Mouse (Mus musculus): ENCODE measurements around the gene Tm7sf2. TPM values are rescaled to one million over a fixed set of nuclear protein-coding genes. Genes with fewer than 3 reads are reported as not detected.

Tm7sf2 gene
- total RNA-seq (2023): 5.3 and 7.3 TPM in 2 replicates

DNA sequence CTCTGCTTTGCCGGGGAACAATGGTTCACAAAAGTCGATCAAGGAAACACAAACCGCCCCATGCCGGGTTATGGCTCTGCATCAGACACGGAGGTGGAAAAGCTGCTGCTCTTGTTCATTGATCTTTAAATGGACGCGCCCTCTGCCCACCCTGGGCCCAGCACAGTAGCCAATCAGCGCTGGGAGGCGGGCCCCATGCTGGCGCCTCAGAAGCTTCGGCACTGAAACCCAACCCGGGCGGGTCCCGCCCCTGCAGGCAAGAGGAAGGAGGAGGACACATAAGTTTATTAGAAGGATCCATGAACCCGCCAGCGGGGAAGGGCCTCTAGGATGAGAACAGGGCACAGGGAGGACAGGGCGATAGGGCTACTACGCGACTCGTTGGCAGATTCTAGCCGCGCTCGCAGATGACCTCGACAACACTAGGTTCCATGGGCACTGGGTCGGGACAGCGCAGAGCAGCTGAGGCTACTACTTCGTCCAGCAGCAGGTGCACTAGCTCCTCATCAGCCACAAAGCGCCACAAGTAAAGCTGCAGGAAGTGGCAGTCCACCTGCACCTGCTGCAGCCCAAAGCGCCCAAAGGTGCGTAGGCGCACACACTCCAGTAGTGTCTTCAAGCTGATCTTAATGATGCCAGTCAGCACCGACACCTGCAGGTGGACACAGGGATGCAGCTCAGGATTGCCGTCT is at the start of gene Tm7sf2:
Gene Tm7sf2, minus strand, starts transcription at position 650 of the 692 bp plus-strand sequence.

DNA sequence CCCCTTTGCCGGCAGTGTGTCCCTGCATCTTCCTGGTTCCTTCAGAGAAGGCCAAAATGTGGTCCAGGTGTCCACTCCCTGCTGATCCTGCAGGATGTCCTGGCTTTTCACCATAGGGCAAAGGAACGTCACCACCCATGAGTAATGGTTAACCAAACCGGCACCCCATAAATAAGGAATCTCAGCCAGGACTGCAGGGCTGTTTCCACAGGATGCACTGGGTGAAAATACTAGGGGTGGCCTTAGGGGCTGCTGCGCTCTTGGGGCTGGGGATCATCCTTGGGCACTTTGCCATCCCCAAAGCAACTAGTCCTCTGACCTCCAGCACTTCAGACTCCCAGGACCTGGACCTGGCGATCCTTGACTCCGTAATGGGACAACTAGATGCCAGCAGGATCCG is 37.4 kb upstream of the Tm7sf2 start, which contains the start of gene Naaladl1:
Gene Naaladl1, plus strand, starts transcription at position 197 of the 400 bp plus-strand sequence.

DNA sequence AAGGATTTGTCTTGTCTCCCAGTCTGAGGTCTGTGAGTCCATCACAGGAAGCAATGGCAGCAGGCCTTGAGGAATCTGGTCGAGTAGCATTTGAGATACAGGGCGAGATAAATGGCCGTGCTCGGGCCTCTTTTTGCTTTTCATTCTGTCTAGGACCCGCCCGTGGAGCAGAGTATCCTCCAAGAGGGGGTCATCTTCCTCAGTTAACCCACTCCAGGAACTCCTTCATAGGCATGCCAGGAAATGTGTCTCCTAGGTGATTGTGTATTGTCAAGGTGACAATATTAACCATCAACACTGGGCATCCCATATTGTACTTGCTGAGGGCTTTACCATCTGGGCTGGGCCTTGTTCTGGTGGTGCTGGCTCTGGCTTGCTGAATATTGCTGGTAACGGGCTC is 25.9 kb upstream of the Tm7sf2 start, which contains the start of gene AC131692.1:
Gene AC131692.1, plus strand, starts transcription at position 301 of the 400 bp plus-strand sequence.

DNA sequence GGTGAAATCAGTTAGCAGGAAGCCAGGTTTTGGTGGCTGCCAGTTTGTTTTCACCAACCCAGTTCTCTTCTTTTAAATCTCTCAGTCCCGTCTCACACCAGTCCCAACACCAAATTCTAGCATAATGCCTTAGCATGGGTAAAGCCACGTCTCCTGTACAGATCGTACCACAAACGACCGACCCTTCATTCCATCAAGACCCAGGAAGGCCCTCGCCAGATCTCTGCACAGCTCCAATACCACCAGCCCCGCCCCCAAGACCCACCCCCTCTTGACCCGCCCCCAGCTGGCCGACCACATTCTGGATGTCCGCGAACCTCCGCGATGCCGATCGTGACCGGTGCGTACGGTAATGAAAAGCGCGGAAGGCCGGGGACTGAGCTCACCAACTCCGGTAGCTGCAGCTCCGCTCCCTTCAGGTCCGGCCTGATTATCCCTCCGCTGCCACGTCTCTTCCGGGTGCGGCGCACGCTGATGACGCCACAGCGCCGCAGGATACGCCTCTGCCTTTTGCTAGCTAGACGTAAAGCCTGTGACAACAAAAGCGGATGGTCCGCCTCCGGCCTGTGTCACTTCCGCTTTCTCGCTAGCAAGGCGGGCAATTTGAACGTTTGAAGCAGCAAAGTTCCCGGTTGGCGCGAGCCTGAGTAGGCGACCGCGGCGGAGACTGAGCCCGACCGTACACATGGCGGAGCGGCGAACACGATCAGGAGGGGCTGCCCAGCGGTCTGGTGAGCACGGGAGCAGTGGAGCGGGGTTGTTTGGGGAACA is 16.5 kb upstream of the Tm7sf2 start, which contains the start of the genes Zfpl1 and Cdca5:
Gene Zfpl1, minus strand, starts transcription at position 479 of the 771 bp plus-strand sequence.
Gene Cdca5, plus strand, starts transcription at position 506 of the 771 bp plus-strand sequence.

DNA sequence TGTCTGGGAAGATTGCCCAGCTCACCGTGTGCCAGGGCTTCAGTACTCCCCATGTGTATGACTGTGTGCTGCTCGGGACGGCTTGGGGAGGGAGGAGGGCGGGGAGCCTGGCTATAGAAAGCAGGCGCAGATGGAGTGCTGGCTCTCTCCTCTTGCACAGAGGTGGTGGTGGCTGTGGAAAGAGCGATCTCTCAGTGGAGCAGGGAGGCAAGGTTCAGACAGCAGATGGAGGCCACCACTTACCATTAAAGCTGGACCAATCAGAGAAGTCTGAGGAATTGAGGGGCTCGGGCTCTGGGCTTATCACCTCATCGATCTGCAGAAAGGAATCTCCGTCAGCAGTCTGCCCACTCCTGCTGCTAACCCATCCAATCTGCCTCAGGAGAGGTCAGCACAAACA is 14.0 kb upstream of the Tm7sf2 start, which contains the start of gene Gm28374:
Gene Gm28374, minus strand, starts transcription at position 101 of the 400 bp plus-strand sequence.

DNA sequence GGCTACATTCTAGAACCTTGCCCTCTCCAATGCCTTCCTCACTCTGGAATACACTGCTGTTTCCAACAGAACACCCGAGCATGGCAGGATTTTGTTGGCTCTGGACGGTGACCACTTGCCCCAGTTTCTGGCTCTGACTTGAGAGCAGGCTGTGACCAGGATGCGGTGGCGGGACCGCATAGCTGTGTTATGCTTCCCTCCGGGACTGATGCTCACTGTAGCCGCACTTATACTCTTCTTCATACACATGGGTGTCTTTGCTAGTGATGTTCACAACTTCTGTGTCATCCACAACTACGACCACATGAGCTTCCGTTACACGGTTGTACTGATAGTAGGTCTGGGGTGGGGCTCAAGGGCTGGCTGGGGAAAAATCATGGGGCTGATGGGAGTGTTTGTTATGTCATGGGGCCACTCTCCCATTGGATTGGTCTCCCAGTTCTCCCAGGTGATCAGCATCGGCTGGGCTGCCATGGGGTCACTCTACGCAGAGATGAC is 11.9 kb upstream of the Tm7sf2 start, which contains the start of gene Tmem262:
Gene Tmem262, plus strand, starts transcription at position 51 of the 498 bp plus-strand sequence.

DNA sequence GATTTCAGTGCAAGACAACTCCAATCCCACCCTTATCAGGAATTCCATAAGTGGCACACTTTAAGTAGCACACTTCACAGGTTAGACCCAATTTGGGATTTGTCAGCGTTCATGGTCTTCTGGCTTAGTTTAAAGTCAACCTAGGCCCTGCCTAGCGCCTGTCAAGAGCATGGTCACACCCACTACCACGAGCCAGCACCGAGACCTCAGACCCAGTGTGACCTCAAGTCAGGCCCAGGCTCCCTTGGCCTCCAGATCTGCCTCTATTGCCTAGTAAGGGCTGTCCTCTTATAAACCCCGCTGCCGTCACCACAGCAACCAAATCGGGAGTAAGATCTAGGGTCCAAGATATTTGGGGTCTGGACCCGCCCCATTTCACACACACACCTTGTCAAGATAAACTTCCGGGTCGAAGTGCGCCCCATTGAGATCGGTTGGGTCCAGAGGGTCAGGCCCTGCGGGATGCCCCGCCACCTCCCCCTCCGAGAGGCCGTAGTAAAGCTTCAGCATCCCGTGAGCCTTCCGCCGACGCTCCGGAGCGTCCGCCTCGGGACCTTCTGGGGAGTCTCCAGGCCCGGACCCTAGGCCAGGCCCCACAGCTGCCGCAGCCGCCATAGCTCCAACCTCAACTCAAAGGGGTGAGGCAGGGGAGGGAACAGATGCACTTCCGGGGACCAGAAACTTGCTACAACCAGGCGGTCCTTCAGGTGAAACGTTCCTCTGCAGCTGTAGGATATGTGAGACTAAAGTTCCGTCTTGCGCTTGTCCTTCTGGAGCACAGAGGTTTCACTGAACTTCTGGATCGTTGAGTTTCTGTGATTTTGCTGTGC is 8.6 kb upstream of the Tm7sf2 start, which contains the start of gene Vps51:
Gene Vps51, minus strand, starts transcription at position 668 of the 830 bp plus-strand sequence.

DNA sequence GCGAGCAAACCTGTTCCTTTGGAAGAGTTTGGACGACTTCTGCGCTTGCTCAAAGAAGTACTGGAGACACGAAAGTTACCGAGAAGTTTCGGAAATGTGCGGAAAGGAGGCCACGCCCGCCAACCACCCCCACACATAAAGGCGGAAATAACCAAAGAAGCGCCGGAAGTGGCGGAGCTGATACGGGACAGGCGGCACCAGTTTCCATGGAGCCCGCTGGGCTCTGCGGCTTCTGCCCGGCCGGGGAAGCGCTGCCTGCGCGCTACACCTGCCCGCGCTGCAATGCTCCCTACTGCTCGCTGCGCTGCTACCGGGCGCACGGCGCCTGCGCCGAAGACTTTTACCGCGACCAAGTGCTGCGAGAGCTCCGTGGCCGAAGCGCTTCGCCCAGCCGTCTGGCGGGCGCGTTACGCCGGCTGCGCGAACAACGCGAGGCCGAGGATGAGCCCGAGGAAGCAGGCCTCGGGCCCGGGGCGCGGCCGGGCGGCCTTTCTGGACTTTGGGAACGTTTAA is 7.1 kb downstream of the Tm7sf2 start, which contains the start of gene Znhit2:
Gene Znhit2, plus strand, starts transcription at position 172 of the 513 bp plus-strand sequence.

DNA sequence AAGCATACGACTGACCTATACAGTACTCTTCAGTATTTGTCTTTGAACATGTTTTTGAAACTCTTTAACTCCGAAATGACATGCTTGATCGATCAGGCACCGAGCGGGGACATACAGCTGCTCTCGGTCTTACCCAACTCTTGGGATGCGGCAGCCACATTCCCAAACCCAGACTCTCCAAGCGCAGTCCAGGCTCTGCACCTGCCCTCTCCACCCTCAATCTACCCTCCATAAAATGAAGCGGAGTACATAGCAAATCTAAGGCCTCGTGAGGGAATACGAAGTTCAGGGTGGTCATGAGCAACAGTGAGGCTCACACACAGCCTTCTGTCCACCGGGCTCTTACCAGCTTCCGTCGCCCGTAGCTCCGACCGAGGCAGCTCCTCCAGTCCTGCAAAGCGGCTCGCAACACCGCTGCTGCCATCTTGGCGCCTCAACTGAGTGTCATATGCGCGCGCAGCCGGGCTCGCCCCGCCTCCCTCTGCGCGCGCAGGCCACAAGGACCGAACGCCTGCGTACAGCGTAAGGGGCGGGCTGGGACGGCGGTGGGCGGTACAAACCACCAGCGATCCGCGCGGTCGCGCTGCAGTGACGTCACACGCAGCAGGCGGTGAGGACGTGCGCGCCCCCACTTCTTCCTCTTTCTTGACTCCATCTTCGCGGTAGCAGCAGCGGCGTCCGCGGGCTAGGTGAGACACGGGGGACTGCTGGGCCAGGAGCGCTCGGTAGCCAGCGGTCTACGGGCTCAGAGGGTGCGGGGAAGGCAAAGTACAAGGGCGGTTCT is 10.7 kb downstream of the Tm7sf2 start, which contains the start of the genes Mrpl49 and Fau:
Gene Mrpl49, minus strand, starts transcription at position 473 of the 784 bp plus-strand sequence.
Gene Fau, plus strand, starts transcription at position 532 of the 784 bp plus-strand sequence.

DNA sequence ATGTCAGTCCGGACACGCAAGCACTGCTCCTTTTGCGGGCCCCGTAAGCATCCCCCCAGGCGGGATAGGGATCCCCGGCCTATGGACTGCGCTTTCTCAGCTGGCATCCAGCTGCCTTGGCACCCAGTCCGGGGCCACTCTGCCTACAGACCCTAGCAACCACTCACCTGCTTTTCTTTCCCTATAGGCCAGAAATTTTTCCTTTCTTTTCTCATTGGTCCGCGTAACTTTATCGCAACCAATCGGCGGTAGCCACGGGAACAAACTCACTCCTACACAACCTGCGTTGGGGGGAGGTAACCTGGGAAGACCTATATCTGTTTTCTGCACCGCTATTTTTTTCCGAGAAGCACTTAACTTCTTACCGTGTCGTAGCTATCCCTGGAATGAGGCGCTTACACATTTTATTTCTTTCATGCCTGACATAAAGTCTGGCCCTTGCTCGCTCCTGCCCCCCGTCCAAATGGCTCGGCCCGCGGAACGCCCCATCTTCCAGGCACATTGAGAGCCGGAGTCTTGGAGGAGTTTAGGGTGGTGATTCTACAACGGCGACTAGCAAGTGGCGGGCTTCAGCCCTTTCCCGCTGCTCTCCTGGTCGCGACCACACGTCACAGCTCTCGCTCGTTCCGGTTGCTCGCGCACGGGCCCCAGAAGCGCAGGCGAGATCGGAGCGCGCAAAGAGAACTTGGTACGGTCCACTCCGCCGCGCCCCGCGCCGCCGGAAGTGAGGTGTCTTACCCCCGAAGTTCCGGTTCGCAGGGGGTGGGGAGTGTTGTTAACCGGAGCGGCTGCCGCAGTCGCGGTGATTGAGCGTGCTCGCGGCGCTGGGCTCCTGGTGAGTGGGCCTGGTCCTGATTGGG is 21.6 kb downstream of the Tm7sf2 start, which contains the start of gene Syvn1:
Gene Syvn1, plus strand, starts transcription at position 283 of the 860 bp plus-strand sequence.

DNA sequence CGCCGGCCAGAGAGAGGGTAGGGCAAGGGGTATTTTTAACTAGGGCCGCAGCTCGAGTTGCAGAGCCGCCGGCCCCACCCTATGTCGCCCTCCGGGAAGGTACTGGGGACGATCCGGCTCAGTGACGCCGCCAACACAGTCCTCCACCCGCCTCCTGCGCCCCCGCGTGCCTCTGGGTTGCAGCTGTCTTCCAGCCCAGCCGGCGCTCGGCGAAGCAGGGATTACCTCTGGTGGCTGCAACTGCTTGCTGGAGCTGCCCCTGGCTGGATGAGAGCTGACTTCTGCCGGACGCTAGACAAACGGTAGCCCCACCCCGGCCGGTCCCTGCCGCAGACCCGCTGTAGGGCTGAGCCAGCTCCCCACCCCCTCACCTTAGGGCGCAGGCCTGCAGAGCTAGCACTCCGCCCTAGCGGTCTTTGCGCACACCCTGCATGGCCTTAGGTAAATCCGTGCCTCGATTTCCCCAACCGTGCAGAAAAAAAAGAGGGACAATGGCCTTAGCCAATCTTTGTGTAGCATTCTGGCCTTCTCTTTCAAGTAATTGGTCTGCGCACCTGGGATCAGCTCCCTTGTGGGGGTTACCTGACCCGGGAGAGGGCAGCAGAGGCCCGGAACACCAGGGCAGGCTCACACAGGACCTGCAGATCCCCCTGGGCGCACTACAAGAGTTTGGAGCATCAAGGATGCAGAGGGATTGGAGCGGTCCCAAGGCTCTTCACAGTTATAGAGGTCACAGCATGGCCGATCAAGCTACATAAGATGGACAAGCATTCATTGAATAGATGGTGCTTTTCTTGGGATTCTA is 52.5 kb downstream of the Tm7sf2 start, which contains the start of gene Capn1:
Gene Capn1, minus strand, starts transcription at position 387 of the 805 bp plus-strand sequence.

Other genes with a start within 250 kb of the Tm7sf2 start
- 53.4 and 72.9 TPM in 2 replicates for gene Frmd8, start 193.1 kb downstream of the Tm7sf2 start, total RNA-seq (2023)
- gene Slc25a45, start 190.6 kb downstream of the Tm7sf2 start, total RNA-seq (2023): 45.7 and 49.6 TPM in 2 replicates
- 1.3 and 3.5 TPM in 2 replicates for gene Tigd3, start 174.2 kb downstream of the Tm7sf2 start, total RNA-seq (2023)
- gene Dpf2, start 155.4 kb downstream of the Tm7sf2 start, total RNA-seq (2023): 99.1 and 105 TPM in 2 replicates
- gene Cdc42ep2, start 143.6 kb downstream of the Tm7sf2 start, total RNA-seq (2023): 8.3 and 10.1 TPM in 2 replicates
- 24.1 and 28.7 TPM in 2 replicates for gene Pola2, start 104.2 kb downstream of the Tm7sf2 start, total RNA-seq (2023)
- gene Slc22a20, start 82.2 kb downstream of the Tm7sf2 start, total RNA-seq (2023): 2.7 and 3.2 TPM in 2 replicates
- 255 and 284 TPM in 2 replicates for gene Capn1, start 52.5 kb downstream of the Tm7sf2 start, total RNA-seq (2023)
- gene Syvn1, start 21.8 kb downstream of the Tm7sf2 start, total RNA-seq (2023): 59.6 and 66.3 TPM in 2 replicates
- 12.9 and 14.9 TPM in 2 replicates for gene Mrpl49, start 10.6 kb downstream of the Tm7sf2 start, total RNA-seq (2023)
- 1,270 and 1,374 TPM in 2 replicates for gene Fau, start 10.5 kb downstream of the Tm7sf2 start, total RNA-seq (2023)
- 7.4 and 16.4 TPM in 2 replicates for gene Znhit2, start 7.2 kb downstream of the Tm7sf2 start, total RNA-seq (2023)
- gene Vps51, start 8.9 kb upstream of the Tm7sf2 start, total RNA-seq (2023): 64.1 and 87.5 TPM in 2 replicates
- gene Tmem262, start 11.7 kb upstream of the Tm7sf2 start, total RNA-seq (2023): not detected in 2 replicates
- not detected in 2 replicates for gene Gm28374, start 13.9 kb upstream of the Tm7sf2 start, total RNA-seq (2023)
- gene Zfpl1, start 16.6 kb upstream of the Tm7sf2 start, total RNA-seq (2023): 43.5 and 45.7 TPM in 2 replicates
- gene Cdca5, start 16.6 kb upstream of the Tm7sf2 start, total RNA-seq (2023): 31.1 and 36.1 TPM in 2 replicates
- gene AC131692.1, start 26.0 kb upstream of the Tm7sf2 start, total RNA-seq (2023): 1.8 and 2.3 TPM in 2 replicates
- 0.25 and 0.66 TPM in 2 replicates for gene Naaladl1, start 37.4 kb upstream of the Tm7sf2 start, total RNA-seq (2023)
- 3.4 and 3.6 TPM in 2 replicates for gene Sac3d1, start 50.3 kb upstream of the Tm7sf2 start, total RNA-seq (2023)
- 14.9 and 15.0 TPM in 2 replicates for gene Snx15, start 59.9 kb upstream of the Tm7sf2 start, total RNA-seq (2023)
- gene Batf2, start 72.6 kb upstream of the Tm7sf2 start, total RNA-seq (2023): not detected in 2 replicates
- gene Arl2, start 73.2 kb upstream of the Tm7sf2 start, total RNA-seq (2023): 7.5 and 9.2 TPM in 2 replicates
- not detected in 2 replicates for gene Majin, start 116.0 kb upstream of the Tm7sf2 start, total RNA-seq (2023)
- not detected in 2 replicates for gene Gpha2, start 158.0 kb upstream of the Tm7sf2 start, total RNA-seq (2023)
- gene Ppp2r5b, start 167.5 kb upstream of the Tm7sf2 start, total RNA-seq (2023): 10.7 and 12.1 TPM in 2 replicates
- gene Atg2a, start 173.3 kb upstream of the Tm7sf2 start, total RNA-seq (2023): 358 and 488 TPM in 2 replicates
- 324 and 384 TPM in 2 replicates for gene Ehd1, start 208.4 kb upstream of the Tm7sf2 start, total RNA-seq (2023)
- gene Cdc42bpg, start 238.1 kb upstream of the Tm7sf2 start, total RNA-seq (2023): 13.6 and 16.9 TPM in 2 replicates

Measured in neutrophil, adult 65 days (primary cell).